Mouse (Mus musculus) gastrocnemius, adult 18-20 months (tissue): ENCODE data around the gene Cd52. TPM values are rescaled to one million over a fixed set of nuclear protein-coding genes. Genes with fewer than 3 reads are reported as not detected.

ENCODE experiments used
- DNase-seq: peaks from one replicate; pipeline ENCODE4 v3.0.0; 2021; ENCODE audit warnings: low spot score
- total RNA-seq, 2 experiments: library from RNA; stranded (reverse); gene quantifications; 2 replicates each; pipeline ENCODE4 v1.2.3; 2021

Gene Cd52
- total RNA-seq, 2 experiments from 2014 or later: 0.84 to 1.00 TPM

GRCm38 (mm10) chr4:134058166-134058715 lies 36.6 kb downstream of the Cd52 start:
- no peak for DNase-seq

- no peak for DNase-seq
These were observed 41.3 kb downstream of the Cd52 start, which contains the start of gene Zfp683 for GRCm38 (mm10) chr4:134053538-134053937. Gene Zfp683, plus strand, starts transcription at chr4:134053838.

GRCm38 (mm10) chr4:134052560-134052959 lies 42.3 kb downstream of the Cd52 start:
- DNase-seq: peak; percentile 7

GRCm38 (mm10) chr4:134051912-134052311 lies 43.0 kb downstream of the Cd52 start:
- DNase-seq: no peak

- DNase-seq: no peak
These were observed 47.2 kb downstream of the Cd52 start for GRCm38 (mm10) chr4:134047648-134048047.

GRCm38 (mm10) chr4:134043041-134043440 lies 51.8 kb downstream of the Cd52 start:
- DNase-seq: peak; percentile 5

- DNase-seq: no peak
These were observed 53.4 kb downstream of the Cd52 start for GRCm38 (mm10) chr4:134041317-134042123.

- peak; percentile 46 for DNase-seq
These were observed 58.9 kb downstream of the Cd52 start for GRCm38 (mm10) chr4:134035953-134036352.

Other genes starting within 250 kb of the Cd52 start
- gene Rps6ka1, start 207.3 kb downstream of the Cd52 start, total RNA-seq: 1 to 10 TPM; 4.8 to 5.0 TPM
- gene Hmgn2, start 126.4 kb downstream of the Cd52 start, total RNA-seq: 10 to 100 TPM; 36.3 to 50.4 TPM
- gene Dhdds, start 94.2 kb downstream of the Cd52 start, total RNA-seq: 1 to 10 TPM; 8.6 to 9.7 TPM
- gene Lin28a, start 76.2 kb downstream of the Cd52 start, total RNA-seq: under 1 TPM; 0.30 to 0.43 TPM
- gene Zfp683, start 41.2 kb downstream of the Cd52 start, total RNA-seq: not detected
- gene Crybg2, start 34.3 kb downstream of the Cd52 start, total RNA-seq: under 1 TPM in 1 of 2 experiments, not detected in 1; 0.07 TPM
- gene Ubxn11, start 7.5 kb upstream of the Cd52 start, total RNA-seq: 1 to 10 TPM; 1.3 to 1.6 TPM
- gene Sh3bgrl3, start 33.7 kb upstream of the Cd52 start, total RNA-seq: 10 to 100 TPM; 14.1 to 19.8 TPM
- gene Cep85, start 92.0 kb upstream of the Cd52 start, total RNA-seq: 10 to 100 TPM; 58.4 to 80.2 TPM
- gene Gm7534, start 107.9 kb upstream of the Cd52 start, total RNA-seq: not detected
- gene Catsper4, start 132.3 kb upstream of the Cd52 start, total RNA-seq: 1 to 10 TPM in 1 of 2 experiments, under 1 TPM in 1; 0.84 to 2.9 TPM
- gene Cnksr1, start 143.3 kb upstream of the Cd52 start, total RNA-seq: 10 to 100 TPM; 44.4 to 65.0 TPM
- gene E130218I03Rik, start 148.6 kb upstream of the Cd52 start, total RNA-seq: under 1 TPM; 0.69 to 0.73 TPM
- 1 to 10 TPM; 4.7 to 5.7 TPM for gene Zfp593, start 150.5 kb upstream of the Cd52 start, total RNA-seq
- gene Gm30191, start 151.9 kb upstream of the Cd52 start, total RNA-seq: not detected
- gene Grrp1, start 159.0 kb upstream of the Cd52 start, total RNA-seq: 1 to 10 TPM; 2.9 to 3.1 TPM
- gene Pdik1l, start 192.8 kb upstream of the Cd52 start, total RNA-seq: 1 to 10 TPM; 3.9 to 5.7 TPM
- 100 to 1,000 TPM; 322 to 461 TPM for gene Trim63, start 220.0 kb upstream of the Cd52 start, total RNA-seq
- 10 to 100 TPM in 1 of 2 experiments, 1 to 10 TPM in 1; 5.4 to 12.7 TPM for gene Slc30a2, start 248.1 kb upstream of the Cd52 start, total RNA-seq